26 mouse cellular contexts compared by ENCODE assay signal in the genomic region with DNA sequence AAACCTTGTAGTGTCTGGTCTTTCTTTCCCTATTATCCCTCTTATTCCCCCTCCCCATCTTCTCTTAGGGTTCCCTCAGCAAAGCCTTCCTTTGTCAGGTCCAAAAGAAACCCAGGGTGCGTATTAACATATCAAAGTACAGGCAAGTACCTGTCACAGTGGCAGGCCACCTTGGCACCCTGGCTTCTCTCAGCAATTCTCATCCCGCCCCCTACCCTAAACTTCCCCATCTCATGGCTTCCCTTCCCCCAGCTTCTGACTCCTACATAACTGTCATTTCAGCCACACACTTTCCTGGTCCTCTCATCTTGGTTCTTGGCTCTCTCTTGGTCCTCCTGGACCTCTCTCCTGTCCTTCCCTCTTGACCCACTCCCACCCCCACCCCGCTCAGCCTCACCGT.
"Had no signal": no experiment of that assay in that cellular context is flagged by ENCODE, and none has a peak within 500 bp of the region (broad histone marks: within the 10 kb centered on the region; RNA-seq: fewer than 3 reads in every experiment).

No protein-coding gene starts in this region.

- H3K36me3 ChIP-seq: embryonic facial prominence, embryonic 10.5 days; embryonic facial prominence, embryonic 12.5 days; embryonic facial prominence, embryonic 13.5 days; embryonic facial prominence, embryonic 15.5 days; forebrain, embryonic 10.5 days; forebrain, embryonic 12.5 days; forebrain, embryonic 15.5 days had no signal

- H3K4me1 ChIP-seq: forebrain, embryonic 12.5 days; forebrain, embryonic 15.5 days had no signal

- H3K27me3 ChIP-seq: embryonic facial prominence, embryonic 12.5 days; embryonic facial prominence, embryonic 13.5 days; forebrain, embryonic 12.5 days; forebrain, embryonic 13.5 days; forebrain, embryonic 15.5 days had no signal

- H3K4me3 ChIP-seq: embryonic facial prominence, embryonic 10.5 days; embryonic facial prominence, embryonic 12.5 days; embryonic facial prominence, embryonic 13.5 days; embryonic facial prominence, embryonic 15.5 days; erythroblast, embryonic 14.5 days; forebrain, embryonic 10.5 days; forebrain, embryonic 12.5 days; forebrain, embryonic 13.5 days; forebrain, embryonic 15.5 days; gastrocnemius, adult 2 months had no signal

- ATAC-seq: forebrain, embryonic 13.5 days; forebrain, embryonic 14.5 days; forebrain, embryonic 15.5 days; forebrain, embryonic 16.5 days; forebrain, postnatal 0 days had no signal

- H3K9me3 ChIP-seq: embryonic facial prominence, embryonic 10.5 days; embryonic facial prominence, embryonic 12.5 days; embryonic facial prominence, embryonic 13.5 days; embryonic facial prominence, embryonic 15.5 days; forebrain, embryonic 10.5 days; forebrain, embryonic 12.5 days; forebrain, embryonic 13.5 days; forebrain, embryonic 15.5 days had no signal

- H3K9ac ChIP-seq: embryonic facial prominence, embryonic 12.5 days; embryonic facial prominence, embryonic 13.5 days; embryonic facial prominence, embryonic 15.5 days; forebrain, embryonic 12.5 days; forebrain, embryonic 13.5 days; forebrain, embryonic 15.5 days; forebrain, postnatal 0 days had no signal

- H3K27ac ChIP-seq: embryonic facial prominence, embryonic 10.5 days; embryonic facial prominence, embryonic 12.5 days; embryonic facial prominence, embryonic 13.5 days; embryonic facial prominence, embryonic 15.5 days; forebrain, embryonic 10.5 days; forebrain, embryonic 12.5 days; forebrain, embryonic 13.5 days; forebrain, embryonic 15.5 days; gastrocnemius, adult 2 months had no signal

- DNase-seq: cerebellum, adult 8-10 months; cerebellum, adult 9-10 months; cerebellum, adult 9-11 months; cerebellum, postnatal 10 days; cerebellum, postnatal 14 days; cerebellum, postnatal 25 days; cerebellum, postnatal 36 days; embryo, embryonic 11 days; forebrain, postnatal 0 days; gastrocnemius, adult 2 months; gastrocnemius, postnatal 10 days; gastrocnemius, postnatal 14 days; gastrocnemius, postnatal 25 days; gastrocnemius, postnatal 36 days; heart, adult 18-20 months had no signal

- H3K4me2 ChIP-seq: embryonic facial prominence, embryonic 12.5 days; embryonic facial prominence, embryonic 13.5 days; embryonic facial prominence, embryonic 15.5 days; forebrain, embryonic 12.5 days; forebrain, embryonic 13.5 days; forebrain, embryonic 15.5 days had no signal
